In the genomic region with DNA sequence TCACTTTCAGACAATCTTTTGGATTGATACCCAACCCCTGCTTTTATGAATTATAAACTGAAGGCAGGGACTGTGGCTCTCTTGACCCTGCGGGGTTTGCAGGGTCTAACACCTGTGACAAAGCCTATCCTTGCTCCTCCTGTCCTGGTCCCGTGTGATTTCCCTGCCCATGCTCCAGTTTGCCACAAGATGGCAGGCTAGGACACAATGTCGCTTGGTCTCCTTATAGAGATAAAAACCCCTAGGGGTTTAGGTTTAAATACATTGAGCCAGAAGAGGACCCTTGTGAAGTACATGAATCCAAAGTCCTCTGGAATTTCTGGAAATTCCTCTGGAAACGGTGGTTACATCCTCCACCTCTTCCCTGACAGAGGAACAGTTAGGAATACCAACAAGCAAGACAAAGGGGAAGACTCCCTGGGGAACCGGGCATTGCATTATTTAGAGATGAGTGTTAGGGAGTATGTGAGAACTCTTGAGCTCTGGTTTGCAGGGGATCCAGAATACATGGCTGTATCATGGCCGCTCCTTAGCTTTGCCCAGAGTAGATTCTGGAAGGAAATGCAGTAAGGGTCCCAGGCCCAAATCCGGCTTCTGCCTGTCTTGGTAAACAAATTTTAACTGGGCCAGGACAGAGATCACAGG, we compare ENCODE assay signal across 10 mouse cellular contexts. TPM values are rescaled to one million over a fixed set of nuclear protein-coding genes. Genes with fewer than 3 reads are reported as not detected.
DNase-seq lines count a peak whose midpoint lies in the region; ATAC-seq and TF ChIP-seq lines count a peak whose summit lies in the region.
"Had no signal": no experiment of that assay in that cellular context is flagged by ENCODE, and none has a peak within 500 bp of the region (broad histone marks: within the 10 kb centered on the region; RNA-seq: fewer than 3 reads in every experiment).

No protein-coding gene starts in this region.

- no peaks in the 10 kb centered on the region; the same call in 1 of the 2 replicates for H3K4me1 ChIP-seq in forebrain, embryonic 11.5 days (replicated peaks; ENCODE audit: control insufficient read depth, insufficient read depth, low read length)
- no peaks in the 10 kb centered on the region for H3K4me1 ChIP-seq in intestine, postnatal 0 days (replicated peaks; ENCODE audit: control insufficient read depth, insufficient read depth, low read length)
- H3K4me1 ChIP-seq in lung, adult 2 months (ENCODE audit: control insufficient read depth, insufficient read depth, low read length) = no peaks in the 10 kb centered on the region
- H3K4me1 ChIP-seq: embryonic facial prominence, embryonic 12.5 days had no signal

- peak; percentile 75 for ATAC-seq in forebrain, embryonic 11.5 days (replicated peaks; ENCODE audit: low FRiP score)
- no peak for ATAC-seq in intestine, postnatal 0 days

- 0 out of 2 replicates have a peak overlapping the region, but pooled peaks have one; percentile 11 for H3K4me2 ChIP-seq in forebrain, embryonic 11.5 days (ENCODE audit: low read depth, low read length, severe bottlenecking)
- no peak overlapping the region for H3K4me2 ChIP-seq in intestine, postnatal 0 days (replicated peaks; ENCODE audit: low read depth)
- H3K4me2 ChIP-seq: embryonic facial prominence, embryonic 12.5 days had no signal

- 0 out of 2 replicates have a peak overlapping the region, but pooled peaks have one; percentile 37 for H3K27ac ChIP-seq in forebrain, embryonic 11.5 days (ENCODE audit: low read depth, low read length)
- H3K27ac ChIP-seq in intestine, postnatal 0 days (ENCODE audit: low read depth, low read length) = no peak overlapping the region
- H3K27ac ChIP-seq: embryonic facial prominence, embryonic 12.5 days had no signal

- WGBS in forebrain, embryonic 11.5 days = 42% methylated on average over 7 of the region's 7 CpGs
- 45% methylated on average over 7 of the region's 7 CpGs for WGBS in intestine, postnatal 0 days
- 40% methylated on average over 7 of the region's 7 CpGs for WGBS in lung, adult 2 months

- no peaks in the 10 kb centered on the region for H3K9me3 ChIP-seq in forebrain, embryonic 11.5 days (ENCODE audit: control insufficient read depth, low read length)
- no peaks in the 10 kb centered on the region for H3K9me3 ChIP-seq in intestine, postnatal 0 days (ENCODE audit: control insufficient read depth)
- H3K9me3 ChIP-seq: embryonic facial prominence, embryonic 12.5 days had no signal

- H3K9ac ChIP-seq in forebrain, embryonic 11.5 days (ENCODE audit: low read length) = no peak overlapping the region
- no peak overlapping the region for H3K9ac ChIP-seq in intestine, postnatal 0 days (ENCODE audit: low read depth, low read length)
- H3K9ac ChIP-seq: embryonic facial prominence, embryonic 12.5 days had no signal

- TF ChIP-seq POLR2A in lung, adult 2 months (IDR thresholded peaks at IDR 0.05; ENCODE audit: borderline replicate concordance, extremely low read depth, low read depth, low read length) = no peak

- H3K4me3 ChIP-seq in forebrain, embryonic 11.5 days (ENCODE audit: low read depth, low read length) = no peak overlapping the region
- no peak overlapping the region for H3K4me3 ChIP-seq in intestine, postnatal 0 days (ENCODE audit: low read depth, low read length)
- no peak overlapping the region for H3K4me3 ChIP-seq in lung, adult 2 months (replicated peaks; ENCODE audit: extremely low read depth, low read depth, low read length)
- H3K4me3 ChIP-seq: embryonic facial prominence, embryonic 12.5 days; myocyte had no signal

- peak; percentile 67 to 71 for DNase-seq in left cerebral cortex, adult 18-20 months (ENCODE audit: low spot score in 2 of 2)
- DNase-seq in left cerebral cortex, adult 8-10 months (ENCODE audit: low spot score in 2 of 2) = no peak
- peak; percentile 49 for DNase-seq in brain, embryonic 18.5 days (ENCODE audit: low read depth, low spot score)
- DNase-seq in forebrain, embryonic 11.5 days (ENCODE audit: low spot score) = peak; percentile 74
- DNase-seq in lung, adult 2 months = no peak
- peak; percentile 90 for DNase-seq in retina, embryonic 14.5 days (ENCODE audit: low spot score)
- DNase-seq in spleen, postnatal 14 days (ENCODE audit: low spot score in 2 of 2) = no peak

- TF ChIP-seq CTCF in intestine, postnatal 0 days (IDR thresholded peaks at IDR 0.05; ENCODE audit: low read depth) = peak; percentile 82
- TF ChIP-seq CTCF in lung, adult 2 months (IDR thresholded peaks at IDR 0.05; ENCODE audit: insufficient read depth, low read length) = peak; percentile 85

- H3K27me3 ChIP-seq in forebrain, embryonic 11.5 days (ENCODE audit: control insufficient read depth, insufficient read depth, low read length) = no peaks in the 10 kb centered on the region
- H3K27me3 ChIP-seq in intestine, postnatal 0 days (replicated peaks; ENCODE audit: control insufficient read depth, insufficient read depth, low read length) = no peaks in the 10 kb centered on the region
- H3K27me3 ChIP-seq: embryonic facial prominence, embryonic 12.5 days had no signal

- no peaks in the 10 kb centered on the region for H3K36me3 ChIP-seq in forebrain, embryonic 11.5 days (ENCODE audit: control insufficient read depth, insufficient read depth, low read length)
- H3K36me3 ChIP-seq in intestine, postnatal 0 days (ENCODE audit: control insufficient read depth, insufficient read depth) = no peaks in the 10 kb centered on the region
- H3K36me3 ChIP-seq: embryonic facial prominence, embryonic 12.5 days had no signal

RNA-seq across cellular contexts. Expression of a gene that starts 28.6 kb away (rescaled TPM):
- 1 to 10 TPM; 1.4 to 1.5 TPM for total RNA-seq in left cerebral cortex, adult 18-20 months (2021)
- total RNA-seq in left cerebral cortex, adult 8-10 months (2022) = 1 to 10 TPM; 1.6 to 2.4 (median 2.1) TPM
- 1.0 and 1.3 TPM in 2 replicates for polyA plus RNA-seq in forebrain, embryonic 11.5 days (2014; fragmentation: Nextera tagmentation; extraction: Ambion mirVana)
- polyA plus RNA-seq in intestine, postnatal 0 days (2015; fragmentation: Nextera tagmentation; extraction: Ambion mirVana) = 0.05 and 0.09 TPM in 2 replicates
- 0.17 and 1.5 TPM in 2 replicates for polyA plus RNA-seq in lung, adult 2 months (2012; rRNA removed)

Comparison
In these comparisons a context has a peak if more than half of its experiments do, and no peak if none do; other contexts are left out.
1. DNase-seq: peak in left cerebral cortex, adult 18-20 months (2 of 2), brain, embryonic 18.5 days (single experiment), forebrain, embryonic 11.5 days (single experiment) and retina, embryonic 14.5 days (single experiment); none in left cerebral cortex, adult 8-10 months (0 of 2), lung, adult 2 months (single experiment) and spleen, postnatal 14 days (0 of 2).